Mouse (Mus musculus) limb, embryonic 12.5 days (tissue): ENCODE measurements at regions not wholly inside any gene's neighbourhood (a gene's known extent, or its start where the extent isn't known, plus 50 kb on each side); places are given as distances from the start of the nearest gene placed in this dataset.

Experiments
- ATAC-seq: fragments of 200-750 bp; cut with Nextera tagmentation; 2 replicates; pipeline ENCODE4 v1.8.0; 2017; ENCODE audit warnings: low read depth, moderate TSS enrichment; ENCODE audit not compliant: insufficient number of reproducible peaks, insufficient read depth, low FRiP score, low TSS enrichment
- H3K27ac ChIP-seq: fragments of 300-500 bp; sonication (generic); 2 replicates; pipeline ENCODE4 v1.5.1; 2016; ENCODE audit warnings: mild to moderate bottlenecking, moderate library complexity
- H3K27me3 ChIP-seq: fragments of 300-500 bp; sonication (generic); 2 replicates; pipeline ENCODE4 v1.6.1; 2016; ENCODE audit warnings: mild to moderate bottlenecking, moderate library complexity
- H3K36me3 ChIP-seq: fragments of 300-500 bp; sonication (generic); 2 replicates; pipeline ENCODE4 v1.6.1; 2016; ENCODE audit warnings: mild to moderate bottlenecking, moderate library complexity
- H3K4me1 ChIP-seq: fragments of 300-500 bp; sonication (generic); replicated peaks from 2 replicates; pipeline ENCODE4 v1.6.1; 2016
- H3K4me2 ChIP-seq: fragments of 300-500 bp; sonication (generic); 2 replicates; pipeline ENCODE4 v1.6.1; 2016; ENCODE audit warnings: mild to moderate bottlenecking, moderate library complexity
- H3K4me3 ChIP-seq: fragments of 300-500 bp; sonication (generic); replicated peaks from 2 replicates; pipeline ENCODE4 v1.5.1; 2016; ENCODE audit warnings: mild to moderate bottlenecking
- H3K9ac ChIP-seq: fragments of 300-500 bp; sonication (generic); replicated peaks from 2 replicates; pipeline ENCODE4 v1.6.1; 2016; ENCODE audit warnings: mild to moderate bottlenecking, moderate library complexity
- H3K9me3 ChIP-seq: fragments of 300-500 bp; sonication (generic); 2 replicates; pipeline ENCODE4 v1.6.1; 2016; ENCODE audit warnings: mild to moderate bottlenecking, moderate library complexity
- WGBS: fragments of 180-500 bp; shearing (Covaris S2); methylation state at CpG from one replicate; pipeline ENCODE4 v1.1.7; 2016; 5-methylcytosine and 5-hydroxymethylcytosine counted together

DNA sequence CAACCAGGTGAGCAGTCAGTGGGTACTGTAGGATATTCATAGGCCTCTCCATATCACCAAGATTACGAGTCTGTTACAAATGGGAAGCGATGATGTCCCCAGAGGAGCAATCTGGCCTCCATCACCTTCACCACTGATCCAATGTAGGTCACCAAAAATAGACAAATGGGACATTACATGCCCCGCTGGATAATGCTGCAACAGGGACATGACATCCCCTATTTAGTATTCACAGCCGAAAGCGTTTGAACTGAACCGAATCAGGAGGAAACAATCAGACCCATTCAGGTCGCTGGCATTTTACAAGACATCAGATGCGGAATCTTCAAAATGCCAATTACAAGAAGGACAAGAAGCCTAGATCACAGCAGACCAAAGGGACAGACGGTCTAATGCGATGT lies 69.5 kb upstream of the Disp3 start:
- Histone ChIP-seq H3K27ac (no peak overlapping the region), H3K4me3 (no peak overlapping the region), H3K9me3 (peaks cover 9% of the 10 kb centered on the region; the same call in 1 of the 2 replicates), H3K4me1 (peaks cover 6% of the 10 kb centered on the region), H3K4me2 (no peak overlapping the region), H3K36me3 (no peaks in the 10 kb centered on the region), H3K9ac (no peak overlapping the region), H3K27me3 (0 out of 2 replicates have a peak, but pooled peaks cover 3% of the 10 kb centered on the region)
- no peak for ATAC-seq
- WGBS: 87% methylated on average over 10 of the region's 10 CpGs

DNA sequence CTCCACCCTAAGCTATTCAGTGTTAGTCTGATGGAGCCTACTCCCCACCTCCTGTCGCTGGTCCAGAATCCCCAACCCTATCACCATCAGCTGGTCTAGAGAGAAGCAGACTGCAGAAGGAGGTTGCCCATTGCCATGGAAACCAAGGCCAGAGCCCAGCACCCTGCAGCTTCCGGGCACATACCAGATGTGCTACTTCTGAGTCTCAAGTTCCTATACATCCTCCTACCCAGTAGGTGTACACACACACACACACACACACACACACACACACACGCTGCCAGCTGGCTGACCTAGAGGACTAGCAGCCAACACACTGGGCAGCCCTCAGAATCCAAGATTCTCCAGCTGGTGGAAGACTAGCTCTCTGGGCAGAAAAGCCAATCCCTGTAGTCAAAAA lies 68.9 kb upstream of the Disp3 start:
- Histone ChIP-seq H3K4me1 (peaks cover 6% of the 10 kb centered on the region), H3K36me3 (no peaks in the 10 kb centered on the region), H3K9me3 (peaks cover 9% of the 10 kb centered on the region; the same call in 1 of the 2 replicates), H3K4me2 (no peak overlapping the region), H3K4me3 (no peak overlapping the region), H3K9ac (no peak overlapping the region; the same call in 1 of the 2 replicates), H3K27me3 (0 out of 2 replicates have a peak, but pooled peaks cover 3% of the 10 kb centered on the region), H3K27ac (no peak overlapping the region)
- 55% methylated on average over 3 of the region's 3 CpGs for WGBS
- ATAC-seq: no peak; the same call in 1 of the 2 replicates

DNA sequence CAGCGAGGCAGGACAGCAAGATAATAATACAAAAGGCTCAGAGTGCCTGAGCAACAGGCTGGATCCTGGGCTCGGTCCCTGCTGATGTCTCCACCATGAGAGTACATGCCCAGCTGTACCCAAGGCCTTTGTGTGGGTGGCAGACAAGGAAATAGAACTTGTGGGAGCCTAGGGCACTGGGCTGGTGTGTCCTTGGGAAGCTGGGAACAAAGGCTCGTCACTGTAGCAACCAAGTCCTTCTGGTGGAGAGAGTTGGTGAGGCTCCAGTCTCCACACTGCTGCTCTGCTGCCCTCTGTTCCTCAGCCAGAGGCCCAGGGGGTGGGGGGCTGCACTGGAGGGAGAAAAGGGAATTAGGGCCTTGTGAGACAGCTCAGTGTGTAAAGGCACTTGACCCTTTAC lies 66.2 kb upstream of the Disp3 start:
- 75% methylated on average over 3 of the region's 3 CpGs for WGBS
- Histone ChIP-seq H3K9ac (no peak overlapping the region), H3K4me3 (no peak overlapping the region), H3K36me3 (no peaks in the 10 kb centered on the region), H3K9me3 (peaks cover 9% of the 10 kb centered on the region; the same call in 1 of the 2 replicates), H3K4me1 (peaks cover 6% of the 10 kb centered on the region), H3K27me3 (0 out of 2 replicates have a peak, but pooled peaks cover 1% of the 10 kb centered on the region), H3K4me2 (no peak overlapping the region), H3K27ac (no peak overlapping the region)
- no peak for ATAC-seq

DNA sequence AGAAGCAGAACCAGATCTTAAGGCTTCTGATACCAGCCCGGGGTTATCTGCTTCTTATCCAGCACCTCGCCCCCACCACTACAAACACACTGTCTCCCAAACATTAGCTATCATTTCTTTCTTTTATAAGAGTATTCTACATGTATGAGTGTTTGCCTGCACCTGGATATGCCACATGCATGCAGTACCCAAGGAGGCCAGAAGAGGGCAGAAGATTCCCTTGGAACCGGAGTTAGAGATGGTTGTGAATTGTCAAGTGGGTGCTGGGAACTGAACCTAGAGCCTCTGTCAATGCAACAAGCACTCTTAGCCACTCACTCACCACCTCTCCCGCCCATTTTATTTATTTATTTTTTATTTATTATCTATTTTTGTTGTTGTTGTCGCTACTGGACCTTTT lies 64.9 kb upstream of the Disp3 start:
- H3K9ac ChIP-seq: no peak overlapping the region
- no peak overlapping the region for H3K4me3 ChIP-seq
- H3K27ac ChIP-seq: no peak overlapping the region
- H3K9me3 ChIP-seq: peaks cover 9% of the 10 kb centered on the region; the same call in 1 of the 2 replicates
- no peaks in the 10 kb centered on the region for H3K36me3 ChIP-seq
- H3K27me3 ChIP-seq: no peaks in the 10 kb centered on the region
- ATAC-seq: no peak
- H3K4me1 ChIP-seq: peaks cover 6% of the 10 kb centered on the region
- no peak overlapping the region for H3K4me2 ChIP-seq
- WGBS: 95% methylated on average over 5 of the region's 5 CpGs

DNA sequence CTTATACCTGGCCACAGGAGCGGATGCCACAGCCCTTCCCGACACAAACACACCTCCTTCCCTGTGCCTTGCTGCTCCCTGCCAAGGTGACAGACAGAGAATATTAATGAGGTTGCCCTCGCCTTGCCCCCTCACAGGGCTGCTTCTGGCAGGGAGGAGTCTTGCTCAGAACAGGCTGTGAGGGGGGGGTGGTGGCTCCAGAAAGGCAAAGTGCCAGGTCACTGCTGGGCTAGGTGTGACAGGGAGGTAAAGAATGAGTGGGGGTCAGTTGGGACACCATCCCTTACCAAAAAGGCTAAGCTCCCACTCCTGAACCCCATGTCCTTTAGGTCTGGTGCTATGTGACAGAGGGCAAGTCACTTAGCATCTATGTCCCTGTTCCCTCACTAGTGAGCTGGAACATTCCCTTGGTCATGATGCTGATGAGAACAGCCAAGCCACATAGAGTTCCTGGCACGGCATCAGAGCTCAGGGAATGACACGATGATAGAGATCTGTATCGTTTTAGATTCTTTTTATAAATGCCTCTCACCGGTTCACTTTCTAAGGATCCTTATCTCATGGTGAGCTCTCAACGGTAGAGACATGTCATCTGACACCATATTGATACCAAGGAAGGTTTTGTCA lies 53.9 kb upstream of the Disp3 start:
- Histone ChIP-seq H3K9ac (no peak overlapping the region), H3K36me3 (no peaks in the 10 kb centered on the region), H3K4me3 (no peak overlapping the region), H3K27ac (no peak overlapping the region), H3K4me2 (no peak overlapping the region), H3K27me3 (no peaks in the 10 kb centered on the region), H3K9me3 (0 out of 2 replicates have a peak, but pooled peaks cover 4% of the 10 kb centered on the region), H3K4me1 (no peaks in the 10 kb centered on the region)
- 71% methylated on average over 8 of the region's 8 CpGs for WGBS
- no peak for ATAC-seq

DNA sequence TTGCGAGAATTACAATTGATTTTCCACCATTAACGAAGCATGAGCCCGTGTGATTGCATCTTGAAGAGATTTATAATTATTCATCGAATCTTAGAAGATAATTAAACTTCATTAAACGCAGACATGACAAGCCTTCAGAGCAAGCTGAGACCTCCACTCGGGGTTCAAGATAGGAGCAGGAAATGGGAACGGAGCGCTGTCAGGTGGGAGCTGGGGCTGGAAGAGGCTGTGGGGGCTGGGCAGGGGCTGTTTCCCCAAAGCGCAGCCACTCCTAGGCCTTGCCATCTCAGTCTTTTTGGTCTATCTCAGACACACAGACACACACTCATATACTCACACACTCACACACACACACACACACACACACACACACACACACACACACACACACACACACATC lies 52.6 kb upstream of the Disp3 start:
- no peaks in the 10 kb centered on the region for H3K9me3 ChIP-seq
- no peak overlapping the region for H3K4me3 ChIP-seq
- H3K4me1 ChIP-seq: no peaks in the 10 kb centered on the region
- no peak overlapping the region for H3K27ac ChIP-seq
- H3K36me3 ChIP-seq: no peaks in the 10 kb centered on the region
- WGBS: 76% methylated on average over 9 of the region's 9 CpGs
- H3K9ac ChIP-seq: no peak overlapping the region
- no peak overlapping the region for H3K4me2 ChIP-seq
- no peak for ATAC-seq
- no peaks in the 10 kb centered on the region for H3K27me3 ChIP-seq

DNA sequence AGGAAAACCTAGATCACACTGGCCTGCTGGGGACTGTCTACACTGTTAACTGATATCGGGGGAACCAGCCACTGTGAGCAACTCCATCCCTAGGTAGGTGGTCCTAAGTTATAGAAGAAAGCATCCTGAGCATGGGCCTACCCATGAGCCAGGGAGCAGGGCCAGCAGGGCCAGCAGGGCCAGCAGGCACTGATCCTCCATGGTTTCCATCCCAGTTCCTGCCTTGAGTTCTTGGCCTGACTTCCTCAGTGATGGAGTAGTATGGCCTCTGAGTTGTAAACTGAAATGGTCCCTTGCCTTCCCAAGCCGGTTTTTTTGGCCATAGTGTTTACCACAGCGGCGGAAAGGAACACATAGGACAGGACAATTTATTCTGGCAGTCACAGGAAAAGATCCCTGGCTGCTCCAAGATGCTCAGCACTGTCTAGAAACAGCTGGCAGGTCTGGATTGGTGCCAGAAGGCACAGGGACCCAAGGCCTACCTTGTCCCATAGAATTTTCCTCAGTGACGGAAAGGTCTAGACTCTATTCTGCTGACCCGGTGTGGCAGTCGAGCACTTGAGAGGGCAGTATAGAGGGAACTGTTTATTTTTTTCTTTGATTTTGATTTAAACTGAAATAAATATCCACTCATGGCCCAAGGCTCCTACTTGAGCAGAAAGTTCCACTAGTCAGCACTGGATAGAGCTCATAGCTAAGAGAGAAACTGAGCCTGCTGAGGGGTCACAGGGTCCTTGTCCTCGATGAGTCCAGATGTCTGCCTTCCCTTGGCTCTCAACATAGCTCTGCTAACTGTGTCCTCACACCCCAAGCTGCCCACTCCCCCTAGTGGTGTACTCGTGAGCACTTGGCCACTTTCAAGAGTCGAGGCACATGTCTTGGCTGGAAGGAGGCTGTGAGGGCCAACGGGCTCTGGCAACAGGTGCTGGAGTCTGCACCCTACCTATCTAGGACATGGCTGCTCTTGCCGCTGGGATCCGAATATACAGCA lies 50.4 kb upstream of the Disp3 start:
- Histone ChIP-seq H3K27me3 (no peaks in the 10 kb centered on the region), H3K4me1 (peaks cover 6% of the 10 kb centered on the region; the same call in 1 of the 2 replicates), H3K27ac (no peak overlapping the region), H3K36me3 (no peaks in the 10 kb centered on the region), H3K4me3 (no peak overlapping the region), H3K9me3 (no peaks in the 10 kb centered on the region), H3K9ac (no peak overlapping the region), H3K4me2 (no peak overlapping the region)
- 68% methylated on average over 13 of the region's 13 CpGs for WGBS
- ATAC-seq: no peak
